Mouse (Mus musculus) E14TG2a.4 (cell line): Measurements from ENCODE around the gene Ipo5.

ENCODE experiments used
- CTCF ChIP-seq: conservative IDR thresholded peaks from 2 replicates; pipeline ENCODE4 v1.5.1; 2014; ENCODE audit warnings: low read length
- POU5F1 ChIP-seq: IDR thresholded peaks from 2 replicates; pipeline ENCODE4 v1.6.1; 2014; ENCODE audit warnings: low read length, borderline replicate concordance

- TF ChIP-seq CTCF (no peak), POU5F1 (no peak)
These were observed 58.6 kb downstream of the Ipo5 start for GRCm38 (mm10) chr14:120969673-120970072.
